Mouse (Mus musculus) lung, postnatal 10 days (tissue): ENCODE measurements around the gene Entpd1.
"Not testable (repeated sequence)": the region's sequence is repeated elsewhere in the genome, so short reads cannot be mapped to it uniquely, and the experiment has no call there.

Experiments used
- DNase-seq: peaks from one replicate; pipeline ENCODE4 v3.0.0; 2021

The Entpd1 gene

GRCm38 (mm10) chr19:40611830-40612506 is at the start of gene Entpd1, which contains the start of gene Tctn3:
Gene Entpd1 (plus strand): TSS chr19:40612366.
Gene Tctn3 (minus strand): TSS chr19:40612233.
- DNase-seq, result peak; percentile 97

DNA sequence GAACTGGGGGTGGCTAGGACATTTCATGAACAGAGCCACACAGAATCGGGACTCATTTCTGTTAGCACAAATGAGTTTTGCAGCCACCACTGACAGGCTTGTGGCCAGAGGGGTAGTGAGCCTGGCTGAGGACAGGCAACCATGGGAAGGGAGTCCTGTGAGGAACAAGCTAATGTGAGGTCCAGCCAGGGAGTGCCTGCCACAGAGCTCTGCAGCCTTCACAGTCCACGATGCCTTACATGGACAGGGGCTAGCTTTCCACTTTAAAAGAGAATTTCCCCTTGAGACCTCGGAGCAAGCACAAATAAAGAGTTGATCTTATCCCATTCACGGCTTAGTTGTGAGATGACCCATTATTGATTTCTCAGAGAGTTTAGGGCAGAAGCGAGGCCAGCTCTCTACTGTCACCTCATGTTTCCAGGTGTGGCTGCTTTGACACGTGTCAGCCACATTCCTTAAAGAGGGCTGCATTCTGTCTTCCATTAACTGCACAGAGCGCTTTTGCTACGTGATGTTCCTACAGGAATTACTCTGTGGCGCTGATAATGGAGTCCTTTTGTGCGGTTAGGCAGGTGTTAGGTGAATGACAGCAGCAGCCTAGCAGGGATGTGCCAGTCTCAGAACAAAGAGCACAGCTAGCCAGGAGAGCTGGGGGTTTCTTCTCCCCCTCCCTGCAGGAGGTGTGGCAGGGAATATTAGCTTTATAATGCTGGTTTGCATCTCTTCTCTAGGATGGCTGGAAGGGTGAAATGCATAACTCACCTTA is 48.1 kb upstream of the Entpd1 start:
- DNase-seq, result no peak

GRCm38 (mm10) chr19:40567616-40568015 is 44.5 kb upstream of the Entpd1 start:
- DNase-seq, result no peak

GRCm38 (mm10) chr19:40570726-40571125 is 41.4 kb upstream of the Entpd1 start:
- no peak for DNase-seq

- no peak for DNase-seq
Measured at GRCm38 (mm10) chr19:40575438-40575837, 36.7 kb upstream of the Entpd1 start.

GRCm38 (mm10) chr19:40580902-40581301 is 31.3 kb upstream of the Entpd1 start:
- no peak for DNase-seq

DNA sequence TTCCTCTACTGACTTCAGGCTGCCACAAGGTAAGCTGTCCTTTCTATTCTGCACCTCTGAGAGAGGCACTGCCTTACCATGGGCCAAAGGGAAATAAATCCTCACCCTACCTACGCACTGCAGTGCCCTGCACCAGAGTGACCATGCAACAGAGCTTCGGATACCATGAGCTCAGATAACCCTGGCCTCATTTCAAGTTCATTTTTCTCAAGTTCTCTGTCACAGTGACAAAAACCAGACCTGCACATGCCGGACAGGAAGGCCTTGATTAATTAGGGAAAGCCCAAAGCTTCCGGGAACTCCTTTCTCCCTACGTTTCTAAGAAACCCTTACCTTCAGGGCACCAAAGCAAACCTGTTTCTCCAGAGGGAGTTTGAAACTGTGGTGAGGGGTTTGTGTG is 30.5 kb upstream of the Entpd1 start:
- DNase-seq, result no peak

- DNase-seq, result no peak
Measured at GRCm38 (mm10) chr19:40586908-40587307, 25.3 kb upstream of the Entpd1 start.

DNA sequence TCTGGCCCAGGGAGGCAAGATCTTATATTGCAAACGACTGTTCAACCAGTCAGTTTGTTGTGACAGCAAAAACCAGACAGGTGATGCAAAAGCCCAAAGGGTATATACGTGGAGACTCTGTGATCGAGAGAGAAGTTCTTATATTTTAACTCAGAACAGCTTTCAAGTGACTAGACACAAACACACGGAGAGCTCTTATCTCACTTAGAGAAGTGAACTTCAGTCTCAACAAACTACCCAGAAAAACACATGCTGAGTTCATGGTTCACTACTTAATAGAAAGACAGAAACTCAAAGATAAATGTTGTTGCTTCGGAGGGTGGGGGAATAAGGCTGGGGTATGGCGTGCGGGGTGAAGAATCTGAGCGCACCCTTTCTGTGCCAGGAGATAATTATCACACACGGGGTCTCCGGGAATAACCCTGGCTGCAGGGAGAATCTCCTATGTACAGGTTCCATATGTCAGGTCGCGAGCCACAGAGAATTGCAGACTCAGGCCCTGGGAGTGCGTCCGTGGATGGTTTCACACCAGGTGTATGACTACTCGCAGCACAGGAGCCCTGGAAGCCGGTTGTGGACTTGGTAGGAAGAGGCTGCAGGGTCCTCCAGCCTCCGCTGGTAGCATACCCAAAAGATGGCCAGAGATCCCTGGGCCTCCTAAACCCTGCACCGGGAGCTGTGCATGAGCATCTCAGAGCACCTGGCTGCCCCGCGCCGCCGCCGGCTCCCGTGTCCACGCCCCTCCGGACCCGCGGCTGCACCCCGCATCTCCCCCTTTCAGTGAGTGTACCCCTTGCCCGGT is 24.5 kb upstream of the Entpd1 start:
- no peak for DNase-seq

GRCm38 (mm10) chr19:40588293-40588654 is 23.9 kb upstream of the Entpd1 start, which contains the start of gene Aldh18a1:
Gene Aldh18a1 (minus strand): TSS chr19:40588463.
- peak; percentile 94 for DNase-seq

- DNase-seq, result peak; percentile 95
Measured at GRCm38 (mm10) chr19:40588847-40589529, 23.2 kb upstream of the Entpd1 start.

DNA sequence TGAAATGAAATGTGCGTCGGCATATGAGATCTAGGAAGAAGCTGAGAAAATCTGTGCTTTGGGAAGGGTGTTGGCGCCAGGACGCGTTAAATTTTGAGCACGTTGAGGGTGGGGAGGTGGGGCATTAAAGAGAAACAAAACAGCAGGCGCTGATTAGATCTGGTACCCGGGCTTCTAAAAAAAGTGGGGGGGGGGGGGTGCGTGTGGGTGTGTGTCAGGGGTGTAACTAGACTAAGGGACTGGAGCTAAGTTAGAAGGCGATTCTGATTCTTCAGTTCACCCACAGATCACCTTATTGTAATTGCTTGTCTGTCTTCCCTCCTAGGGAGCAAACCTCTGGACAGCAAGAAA is 22.7 kb upstream of the Entpd1 start:
- DNase-seq, result no peak

DNA sequence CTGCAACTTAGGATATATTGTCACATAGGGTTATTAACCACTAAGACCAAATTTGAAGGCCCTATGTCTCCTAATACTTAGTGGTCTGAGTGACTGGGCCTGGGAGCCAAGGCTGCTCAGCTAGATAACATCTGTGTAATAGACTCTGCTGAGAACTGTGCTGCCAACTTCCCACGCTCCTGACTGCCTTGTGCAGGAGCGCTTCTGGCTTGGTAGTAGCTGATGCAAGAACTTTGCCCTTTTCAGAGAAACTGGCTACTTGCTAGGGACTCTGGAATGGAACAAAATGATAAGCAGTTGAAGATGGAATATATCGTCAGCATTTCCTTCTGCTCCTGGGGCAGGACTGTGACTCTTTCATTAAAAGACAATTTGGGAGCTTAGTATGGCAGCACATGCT is 16.9 kb upstream of the Entpd1 start:
- no peak for DNase-seq

GRCm38 (mm10) chr19:40595831-40596230 is 16.3 kb upstream of the Entpd1 start:
- DNase-seq, result no peak

- not testable (repeated sequence) for DNase-seq
Measured at GRCm38 (mm10) chr19:40600846-40601245, 11.3 kb upstream of the Entpd1 start.

DNA sequence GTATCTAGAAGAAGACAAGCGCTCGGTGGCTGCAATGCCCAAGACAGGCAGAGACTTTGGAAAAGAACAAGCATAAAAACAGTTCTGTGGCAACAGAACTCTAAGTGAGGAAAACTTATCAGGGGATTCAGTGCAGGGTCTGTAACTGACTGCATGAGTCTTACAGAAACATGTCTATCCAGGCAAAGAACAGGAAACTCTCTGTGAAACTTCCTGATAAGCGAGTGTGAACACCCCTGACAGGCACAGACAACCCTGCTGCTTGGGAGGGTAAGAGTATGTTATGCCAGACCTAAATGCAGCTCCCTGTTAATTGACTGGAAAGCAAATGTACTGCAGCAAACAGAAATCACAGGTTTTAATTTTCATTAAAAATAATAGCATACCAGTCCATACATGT is 10.3 kb upstream of the Entpd1 start:
- no peak for DNase-seq

- no peak for DNase-seq
Measured at GRCm38 (mm10) chr19:40605189-40605588, 7.0 kb upstream of the Entpd1 start.

GRCm38 (mm10) chr19:40607676-40608075 is 4.5 kb upstream of the Entpd1 start:
- no peak for DNase-seq

DNA sequence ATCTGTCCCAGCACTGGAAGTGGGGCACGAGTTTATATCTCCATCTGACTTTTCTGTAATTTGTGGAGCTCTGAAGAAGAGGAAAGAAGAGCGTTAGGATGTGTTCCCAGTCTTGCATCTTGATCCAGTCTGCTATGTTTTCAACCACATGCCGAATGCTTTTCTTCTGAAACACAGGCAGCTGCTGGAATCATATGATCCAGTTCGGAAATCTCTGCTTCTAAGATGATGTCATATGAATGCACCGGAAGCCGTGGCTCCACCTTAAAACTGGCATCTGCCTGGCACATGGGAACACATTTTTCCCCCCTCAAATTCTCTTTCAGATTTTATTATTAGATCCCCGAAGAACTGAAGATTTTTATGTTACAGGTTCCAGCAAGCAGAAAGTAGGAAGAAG is 2.6 kb downstream of the Entpd1 start:
- DNase-seq, result no peak

GRCm38 (mm10) chr19:40616021-40616420 is 3.9 kb downstream of the Entpd1 start:
- DNase-seq, result no peak

GRCm38 (mm10) chr19:40621616-40622015 is 9.4 kb downstream of the Entpd1 start:
- not testable (repeated sequence) for DNase-seq

DNA sequence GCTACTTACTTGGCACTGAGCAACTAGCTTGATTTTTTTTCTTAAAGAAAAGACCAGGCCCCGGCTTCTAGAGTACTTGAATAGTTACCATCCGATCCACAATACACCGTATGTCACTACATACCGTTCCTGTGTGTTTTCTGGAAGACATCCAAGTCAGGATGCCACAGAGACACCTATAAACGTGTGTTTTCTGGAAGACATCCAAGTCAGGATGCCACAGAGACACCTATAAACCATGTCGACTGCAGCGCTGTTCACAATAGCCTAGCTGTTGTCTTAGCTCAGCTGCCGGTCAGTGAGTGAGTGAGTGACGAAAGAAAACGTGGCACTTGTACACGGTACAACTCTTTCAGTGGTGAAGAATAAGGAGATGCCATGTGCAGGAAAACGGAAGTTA is 13.8 kb downstream of the Entpd1 start:
- no peak for DNase-seq

DNA sequence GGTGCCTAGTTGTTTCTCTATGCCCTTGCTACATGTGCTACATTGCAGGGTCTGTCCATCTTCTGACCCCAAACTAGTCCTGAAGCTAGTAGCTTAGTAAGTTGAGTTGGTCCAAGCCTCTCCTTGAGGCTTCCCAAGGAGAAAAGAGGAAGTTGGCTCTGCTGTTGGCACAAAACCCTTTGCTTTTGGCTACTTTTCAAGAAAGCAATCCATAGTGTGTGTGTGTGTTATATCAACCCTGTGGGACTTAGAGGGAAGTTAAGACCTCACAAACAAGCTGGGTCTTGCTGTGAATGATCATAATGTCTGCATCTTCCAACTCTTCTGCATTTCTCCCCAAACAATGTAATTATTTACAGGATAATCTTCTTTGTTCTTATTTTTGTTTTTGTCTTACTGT is 16.8 kb downstream of the Entpd1 start:
- no peak for DNase-seq
